Mouse (Mus musculus): ENCODE results near the gene Kcna5.

Gene Kcna5

DNA sequence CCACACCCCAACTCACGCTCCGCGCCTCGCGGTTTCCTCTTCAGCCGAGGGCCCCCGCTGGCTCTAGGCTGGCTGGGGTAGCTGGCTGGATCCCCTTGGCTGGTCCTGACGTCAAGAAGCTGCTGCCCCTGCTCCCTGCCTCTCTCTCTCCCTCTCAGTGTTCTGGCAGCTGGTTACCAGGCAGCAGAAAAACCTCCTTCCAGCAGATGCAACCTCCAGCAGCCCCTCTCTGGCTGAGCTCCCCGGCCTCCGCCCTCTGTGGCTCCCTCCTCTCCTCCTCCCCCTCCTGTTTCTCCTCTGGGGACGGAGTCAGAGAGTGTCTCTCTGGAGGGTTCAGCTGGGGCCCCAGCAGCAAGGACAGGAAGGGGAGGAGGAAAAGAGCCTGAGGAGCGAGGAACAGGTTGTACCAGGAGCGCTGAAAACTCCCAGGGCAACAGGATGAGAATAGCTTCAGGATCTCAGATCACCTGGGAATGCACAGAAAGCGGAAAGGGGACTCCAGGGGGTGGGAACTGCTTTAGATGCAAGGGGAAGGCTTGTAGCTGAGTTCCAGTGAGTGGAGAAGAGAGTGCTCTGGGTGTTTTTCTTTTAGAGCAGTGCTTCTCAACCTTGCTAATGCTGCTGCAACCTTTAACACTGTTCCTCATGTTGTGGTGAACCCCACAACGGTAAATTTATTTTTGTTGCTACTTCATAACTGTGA is at the start of gene Kcna5:
Gene Kcna5 (minus strand): TSS at position 205 of the 703 bp plus-strand sequence.
- no peak for DNase-seq (ENCODE audit: low spot score)

GRCm38 (mm10) chr6:126583075-126583474 is 47.9 kb upstream of the Kcna5 start:
- no peak for DNase-seq (ENCODE audit: low spot score)

DNA sequence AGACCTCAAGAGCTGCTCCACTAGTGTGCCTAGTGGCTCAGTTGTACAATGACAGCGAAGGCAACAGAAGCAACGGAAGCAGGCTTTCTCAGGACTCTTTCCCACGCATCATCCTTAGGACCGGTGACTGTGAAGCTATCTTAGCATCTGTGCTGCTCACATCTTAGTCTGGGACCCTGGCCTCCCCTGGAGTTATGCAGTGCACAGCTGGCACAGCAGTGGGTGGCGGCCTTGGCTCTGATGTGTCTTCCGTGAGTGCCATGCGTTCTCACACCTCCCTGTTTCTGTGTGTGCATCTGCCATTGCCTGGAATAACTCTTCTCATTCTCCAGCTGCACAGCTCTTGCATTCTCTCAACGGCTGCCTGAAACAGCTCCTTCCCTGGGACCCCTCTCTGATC is 46.4 kb upstream of the Kcna5 start:
- no peak for DNase-seq (ENCODE audit: low spot score)

GRCm38 (mm10) chr6:126580571-126580970 is 45.4 kb upstream of the Kcna5 start:
- no peak for DNase-seq (ENCODE audit: low spot score)

- DNase-seq (ENCODE audit: low spot score): no peak
Observed at GRCm38 (mm10) chr6:126577415-126577814, 42.2 kb upstream of the Kcna5 start.

DNA sequence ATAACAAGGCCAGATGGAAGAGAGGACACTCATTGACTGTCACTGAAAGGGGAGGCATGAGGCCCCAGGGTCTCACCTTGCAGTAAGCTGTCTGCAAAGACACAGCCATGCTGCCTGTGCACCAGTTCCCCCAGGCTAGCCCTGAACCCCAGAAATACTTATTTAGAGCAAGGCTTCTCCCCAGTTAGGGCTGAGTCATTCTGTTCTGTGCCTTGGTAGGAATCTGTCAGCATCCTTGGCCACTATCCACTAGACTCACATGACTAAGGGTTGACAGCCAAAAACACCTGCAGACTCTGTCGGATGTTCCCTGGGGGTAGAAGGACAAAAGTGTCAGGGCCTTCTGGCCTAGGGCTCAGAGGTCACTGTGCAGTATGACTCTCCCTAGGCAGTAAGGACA is 41.4 kb upstream of the Kcna5 start:
- DNase-seq (ENCODE audit: low spot score): no peak

- no peak for DNase-seq (ENCODE audit: low spot score)
Observed at GRCm38 (mm10) chr6:126574778-126575177, 39.6 kb upstream of the Kcna5 start.

- DNase-seq (ENCODE audit: low spot score): no peak
Observed at GRCm38 (mm10) chr6:126573021-126573420, 37.8 kb upstream of the Kcna5 start.

GRCm38 (mm10) chr6:126569809-126570208 is 34.6 kb upstream of the Kcna5 start:
- DNase-seq (ENCODE audit: low spot score): no peak

DNA sequence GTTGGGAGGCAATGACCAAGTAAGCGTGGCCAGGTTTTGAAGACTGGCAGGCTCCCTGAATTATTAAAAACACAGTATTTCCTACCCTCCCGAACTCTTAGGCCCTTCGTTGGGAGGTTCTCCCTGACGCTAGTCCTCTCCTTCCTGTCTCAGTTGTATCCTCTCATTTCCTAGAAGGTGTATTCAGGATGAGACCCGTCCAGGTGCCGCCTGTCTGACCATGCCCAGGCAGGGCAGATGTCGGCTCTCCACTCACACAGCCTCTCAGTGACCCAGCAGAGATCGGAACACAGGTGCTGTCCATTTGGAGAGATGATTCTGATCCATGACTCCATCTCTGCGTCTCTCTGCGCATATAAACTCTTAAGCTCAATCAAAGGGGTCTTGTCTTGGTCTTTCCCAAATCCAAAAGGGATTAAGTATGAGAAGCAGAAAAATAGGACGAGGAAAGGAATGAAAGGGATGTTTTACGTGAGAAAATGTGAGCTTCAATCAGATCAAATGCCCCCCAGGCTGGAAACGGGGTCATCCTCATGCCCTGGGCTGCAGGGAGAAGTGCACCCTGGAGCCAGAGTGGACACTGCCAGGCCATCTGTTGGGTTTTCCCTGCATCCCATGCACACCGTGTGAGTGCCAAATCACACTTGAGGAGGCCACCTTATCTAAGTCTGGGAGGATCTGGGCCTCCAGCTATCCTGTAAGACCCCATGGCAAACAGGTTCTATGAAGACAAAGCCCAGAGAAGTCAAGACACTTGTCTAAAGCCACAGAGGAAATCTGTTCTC is 33.0 kb upstream of the Kcna5 start:
- DNase-seq (ENCODE audit: low spot score): no peak

GRCm38 (mm10) chr6:126567326-126567725 is 32.1 kb upstream of the Kcna5 start:
- DNase-seq (ENCODE audit: low spot score): no peak

DNA sequence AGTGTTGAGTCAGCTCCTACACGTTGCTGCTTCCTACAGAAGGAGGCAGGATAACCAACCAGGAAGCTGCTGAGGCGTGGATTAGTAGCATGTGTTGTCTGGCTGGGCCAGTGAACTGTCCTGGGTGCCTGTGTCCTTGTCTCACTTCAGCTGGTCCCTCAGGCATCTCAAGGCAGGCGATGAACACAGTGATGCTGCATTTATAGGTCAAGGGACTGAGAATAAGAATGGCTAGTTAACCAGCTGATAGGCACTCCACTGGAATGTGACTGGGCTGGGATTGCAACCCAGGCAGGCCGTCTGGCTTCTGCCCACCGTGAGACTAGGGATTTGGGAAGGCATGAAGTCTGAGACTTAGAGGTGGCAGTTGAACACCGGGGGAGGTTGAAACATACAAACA is 29.2 kb upstream of the Kcna5 start:
- no peak for DNase-seq (ENCODE audit: low spot score)

GRCm38 (mm10) chr6:126563898-126564297 is 28.7 kb upstream of the Kcna5 start:
- peak; percentile 31 for DNase-seq (ENCODE audit: low spot score)

DNA sequence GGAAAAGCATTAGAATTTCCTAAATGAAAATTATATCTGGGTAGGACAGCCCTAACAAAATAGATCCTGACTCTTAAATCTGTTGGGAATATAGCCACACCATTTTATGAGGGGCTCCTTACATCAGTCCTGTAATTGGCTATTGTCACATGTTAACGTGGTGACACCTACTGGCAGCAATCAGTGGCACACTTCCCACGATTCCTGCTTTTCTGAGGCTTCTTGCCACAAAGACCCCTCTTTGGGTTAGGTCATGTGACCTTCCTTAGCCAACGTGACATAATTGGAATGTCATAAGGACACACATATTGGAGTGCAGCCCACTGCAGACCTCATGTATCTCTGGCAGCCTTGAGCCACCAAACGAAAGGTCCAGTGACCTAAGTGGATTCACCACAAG is 26.5 kb upstream of the Kcna5 start:
- DNase-seq (ENCODE audit: low spot score): no peak

GRCm38 (mm10) chr6:126560696-126561095 is 25.5 kb upstream of the Kcna5 start:
- no peak for DNase-seq (ENCODE audit: low spot score)

- DNase-seq (ENCODE audit: low spot score): no peak
Observed at GRCm38 (mm10) chr6:126560036-126560435, 24.8 kb upstream of the Kcna5 start.

DNA sequence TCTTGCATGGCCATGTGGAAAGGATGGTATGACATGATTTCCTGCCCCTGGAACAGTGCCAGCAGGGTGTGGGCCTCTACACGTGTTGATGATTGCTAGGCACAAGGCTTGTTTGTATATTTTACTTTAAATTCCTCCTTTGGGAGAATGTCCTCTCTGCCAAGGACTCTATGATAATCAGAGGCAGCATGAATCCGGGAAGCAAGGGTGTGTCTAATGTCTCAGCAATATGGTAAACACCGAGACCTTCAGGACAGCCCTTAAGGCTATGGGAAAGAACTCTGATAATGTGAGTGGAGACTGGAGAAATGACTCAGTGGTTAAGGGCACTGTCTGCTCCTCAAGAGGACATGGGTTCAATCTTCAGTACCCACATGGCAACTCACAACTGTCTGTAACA is 23.1 kb upstream of the Kcna5 start:
- DNase-seq (ENCODE audit: low spot score): no peak

DNA sequence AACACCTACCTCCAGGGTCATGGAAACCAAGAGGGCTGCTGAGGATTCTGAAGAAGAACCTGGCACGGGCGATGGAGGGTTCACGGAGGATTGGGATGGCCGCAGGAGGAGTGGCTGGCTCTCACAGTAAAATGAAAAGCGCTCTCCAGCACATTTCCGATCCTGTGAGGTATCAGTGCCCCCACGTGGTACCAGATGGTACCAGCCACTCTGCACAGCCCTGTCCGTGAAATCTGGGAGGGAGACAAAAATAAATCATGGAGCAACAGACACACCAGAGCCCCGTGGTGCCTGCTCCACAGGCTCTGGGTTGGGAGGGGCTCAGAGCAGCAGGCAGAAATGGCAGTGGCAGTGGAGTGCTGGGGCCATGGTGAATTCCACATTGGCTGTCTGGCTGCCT is 18.6 kb upstream of the Kcna5 start:
- DNase-seq (ENCODE audit: low spot score): no peak

DNA sequence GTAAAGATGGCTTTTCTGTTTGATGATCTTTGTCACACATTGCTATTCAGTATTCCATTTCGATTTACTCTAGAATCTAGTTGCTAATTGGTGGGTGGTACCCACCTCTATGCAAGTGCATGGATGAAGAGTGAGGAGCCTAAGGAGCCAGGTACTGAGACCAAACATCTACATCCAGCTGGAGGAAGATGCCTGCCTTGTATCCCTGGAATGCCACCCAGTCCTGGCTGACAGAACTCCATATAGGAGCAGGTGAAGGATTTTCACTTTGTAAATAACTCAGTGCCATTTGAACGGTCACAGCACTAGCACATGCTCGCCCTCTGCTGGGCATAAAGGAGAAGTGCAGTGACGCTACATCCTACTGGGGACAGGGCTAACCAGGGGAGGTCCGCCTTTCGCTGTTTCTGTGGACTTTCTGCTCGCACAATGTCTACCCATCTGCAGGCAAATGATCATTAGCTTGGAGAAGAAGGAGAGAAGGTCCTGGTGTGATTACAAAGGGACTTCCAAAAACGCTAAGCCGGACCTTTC is 16.7 kb upstream of the Kcna5 start:
- peak; percentile 23 for DNase-seq (ENCODE audit: low spot score)

GRCm38 (mm10) chr6:126544107-126545036 is 9.2 kb upstream of the Kcna5 start:
- DNase-seq (ENCODE audit: low spot score): no peak

DNA sequence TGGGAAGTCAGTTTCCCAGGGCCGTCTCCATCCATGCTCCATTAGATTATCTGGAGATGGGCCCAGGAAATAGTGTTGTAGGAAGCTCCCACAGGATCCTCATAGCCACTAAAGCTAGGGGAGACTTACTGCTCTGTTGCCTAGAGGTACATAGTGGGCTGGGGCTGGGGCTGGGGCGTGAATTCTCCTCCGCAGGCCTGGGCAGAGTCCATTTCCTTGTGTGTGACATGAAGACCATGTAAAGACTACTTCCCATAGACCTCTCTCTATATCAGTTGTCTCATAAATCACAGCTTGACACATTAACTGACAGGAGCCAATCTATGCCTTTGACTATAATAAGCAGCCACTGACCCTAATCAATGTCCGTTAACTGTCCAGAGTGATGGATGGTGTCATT is 7.5 kb upstream of the Kcna5 start:
- no peak for DNase-seq (ENCODE audit: low spot score)

GRCm38 (mm10) chr6:126537512-126537911 is 2.3 kb upstream of the Kcna5 start:
- no peak for DNase-seq (ENCODE audit: low spot score)
